Mouse (Mus musculus) right cerebral cortex, postnatal 36 days (tissue): ENCODE results near the gene Adgb.
"Not testable (repeated sequence)": the region's sequence is repeated elsewhere in the genome, so short reads cannot be mapped to it uniquely, and the experiment has no call there.

Experiments
- DNase-seq, 2 experiments: peaks; one replicate each; pipeline ENCODE4 v3.0.0; 2022; ENCODE audit warnings: low spot score in 2 of 2, mixed read lengths in 1 of 2

Adgb gene

GRCm38 (mm10) chr10:10471961-10472610, at the start of gene Adgb:
Gene Adgb (minus strand): TSS chr10:10472326.
- peak; percentile 43 to 53 for DNase-seq

- no peak for DNase-seq
Measured at GRCm38 (mm10) chr10:10480139-10480538, 8.0 kb upstream of the Adgb start.

- not testable (repeated sequence) for DNase-seq
Measured at GRCm38 (mm10) chr10:10477429-10477828, 5.3 kb upstream of the Adgb start.

- DNase-seq, result no peak
Measured at GRCm38 (mm10) chr10:10476956-10477355, 4.8 kb upstream of the Adgb start.

GRCm38 (mm10) chr10:10476549-10476948, 4.4 kb upstream of the Adgb start:
- no peak for DNase-seq

GRCm38 (mm10) chr10:10468699-10469547, 3.2 kb downstream of the Adgb start:
- DNase-seq, result no peak

GRCm38 (mm10) chr10:10460113-10460512, 12.0 kb downstream of the Adgb start:
- no peak for DNase-seq

GRCm38 (mm10) chr10:10456991-10457390, 15.1 kb downstream of the Adgb start:
- no peak for DNase-seq

- no peak for DNase-seq
Measured at GRCm38 (mm10) chr10:10449067-10449466, 23.1 kb downstream of the Adgb start.

GRCm38 (mm10) chr10:10444841-10445466, 27.2 kb downstream of the Adgb start:
- no peak for DNase-seq

- DNase-seq, result no peak
Measured at GRCm38 (mm10) chr10:10443558-10443957, 28.6 kb downstream of the Adgb start.

GRCm38 (mm10) chr10:10435014-10435413, 37.1 kb downstream of the Adgb start:
- no peak for DNase-seq

- no peak for DNase-seq
Measured at GRCm38 (mm10) chr10:10429635-10430034, 42.5 kb downstream of the Adgb start.

GRCm38 (mm10) chr10:10429032-10429431, 43.1 kb downstream of the Adgb start:
- no peak for DNase-seq

- no peak for DNase-seq
Measured at GRCm38 (mm10) chr10:10424383-10424782, 47.7 kb downstream of the Adgb start.

- DNase-seq, result no peak
Measured at GRCm38 (mm10) chr10:10411046-10411445, 61.1 kb downstream of the Adgb start.

GRCm38 (mm10) chr10:10408166-10408565, 64.0 kb downstream of the Adgb start:
- DNase-seq, result no peak

- DNase-seq, result no peak
Measured at GRCm38 (mm10) chr10:10395784-10396481, 76.2 kb downstream of the Adgb start.

GRCm38 (mm10) chr10:10374629-10375028, 97.5 kb downstream of the Adgb start:
- no peak for DNase-seq

GRCm38 (mm10) chr10:10364025-10364424, 108.1 kb downstream of the Adgb start:
- no peak for DNase-seq

- peak in 1 of 2 experiments; percentile 9 for DNase-seq
Measured at GRCm38 (mm10) chr10:10355605-10356227, 116.4 kb downstream of the Adgb start.
